Mouse (Mus musculus): Measurements from ENCODE around the gene Ankrd61. TPM values are rescaled to one million over a fixed set of nuclear protein-coding genes. Genes with fewer than 3 reads are reported as not detected.

The Ankrd61 gene
- total RNA-seq, 2 experiments from 2014 or later: not detected

GRCm38 (mm10) chr5:143892255-143892886 lies 5.1 kb downstream of the Ankrd61 start:
- no peak for DNase-seq

- DNase-seq: no peak
Observed at GRCm38 (mm10) chr5:143890741-143891140, 6.7 kb downstream of the Ankrd61 start.

GRCm38 (mm10) chr5:143885274-143885673 lies 12.2 kb downstream of the Ankrd61 start:
- no peak for DNase-seq

GRCm38 (mm10) chr5:143874571-143874970 lies 22.9 kb downstream of the Ankrd61 start:
- DNase-seq: peak; percentile 40

GRCm38 (mm10) chr5:143871547-143872169 lies 25.8 kb downstream of the Ankrd61 start:
- DNase-seq: no peak

Other genes with a start within 250 kb of the Ankrd61 start
- gene Usp42, start 165.4 kb downstream of the Ankrd61 start, total RNA-seq (2021): 10 to 100 TPM; 11.2 to 13.4 TPM
- 10 to 100 TPM; 30.1 to 32.9 TPM for gene Eif2ak1, start 79.9 kb downstream of the Ankrd61 start, total RNA-seq (2021)
- 10 to 100 TPM; 34.3 to 38.6 TPM for gene Aimp2, start 12.2 kb upstream of the Ankrd61 start, total RNA-seq (2021)
- gene Pms2, start 12.3 kb upstream of the Ankrd61 start, total RNA-seq (2021): 10 to 100 TPM in 1 of 2 experiments, 1 to 10 TPM in 1; 8.8 to 12.5 TPM
- gene Gm42421, start 30.5 kb upstream of the Ankrd61 start, total RNA-seq (2021): not detected
- gene Rsph10b, start 35.4 kb upstream of the Ankrd61 start, total RNA-seq (2021): 1 to 10 TPM in 1 of 2 experiments, under 1 TPM in 1; 0.78 to 1.2 TPM
- 10 to 100 TPM; 56.7 to 56.9 TPM for gene Ccz1, start 117.2 kb upstream of the Ankrd61 start, total RNA-seq (2021)
- gene Ocm, start 129.0 kb upstream of the Ankrd61 start, total RNA-seq (2021): not detected
- gene Lmtk2, start 202.8 kb upstream of the Ankrd61 start, total RNA-seq (2021): 10 to 100 TPM; 21.9 to 24.4 TPM